ENCODE assay signal across 9 mouse cellular contexts in genomic region chr8:78420101-78420503, GRCm38 (mm10). TPM values are rescaled to one million over a fixed set of nuclear protein-coding genes. Genes with fewer than 3 reads are reported as not detected.
DNase-seq lines count a peak whose midpoint lies in the region; ATAC-seq and TF ChIP-seq lines count a peak whose summit lies in the region.
"Had no signal": no experiment of that assay in that cellular context is flagged by ENCODE, and none has a peak within 500 bp of the region (broad histone marks: within the 10 kb centered on the region; RNA-seq: fewer than 3 reads in every experiment).

No protein-coding gene starts in this region.

- H3K36me3 ChIP-seq in heart, postnatal 0 days (replicated peaks; ENCODE audit: control insufficient read depth, insufficient read depth, low read length), result no peaks in the 10 kb centered on the region
- no peaks in the 10 kb centered on the region for H3K36me3 ChIP-seq in liver, embryonic 14.5 days (replicated peaks; ENCODE audit: control insufficient read depth, insufficient read depth, low read depth)

- H3K27me3 ChIP-seq in heart, postnatal 0 days (ENCODE audit: control insufficient read depth, insufficient read depth, low read length), result peaks cover 41% of the 10 kb centered on the region
- H3K27me3 ChIP-seq in liver, embryonic 14.5 days (ENCODE audit: control insufficient read depth, insufficient read depth, low read length), result peaks cover 14% of the 10 kb centered on the region

- no peak for ATAC-seq in heart, postnatal 0 days (ENCODE audit: insufficient read depth, low read depth)
- no peak for ATAC-seq in liver, embryonic 14.5 days (ENCODE audit: insufficient read depth)
- no peak for ATAC-seq in monocyte, adult 5-6 weeks (replicated peaks; ENCODE audit: insufficient number of reproducible peaks, low FRiP score, low TSS enrichment, poor library complexity, severe bottlenecking)

- H3K4me2 ChIP-seq in heart, postnatal 0 days (ENCODE audit: low read depth, low read length), result peak overlapping the region; percentile 56
- 0 out of 2 replicates have a peak overlapping the region, but pooled peaks have one; percentile 15 for H3K4me2 ChIP-seq in liver, embryonic 14.5 days (ENCODE audit: low read depth)

- H3K27ac ChIP-seq in heart, postnatal 0 days (ENCODE audit: low read depth), result no peak overlapping the region
- no peak overlapping the region for H3K27ac ChIP-seq in liver, embryonic 14.5 days
- H3K27ac ChIP-seq: macrophage had no signal

- no peak for TF ChIP-seq CTCF in heart, postnatal 0 days (IDR thresholded peaks at IDR 0.05; ENCODE audit: low read depth)
- TF ChIP-seq CTCF in liver, embryonic 14.5 days (IDR thresholded peaks at IDR 0.05; ENCODE audit: low read depth), result no peak

- peak; percentile 12 for DNase-seq in kidney, postnatal 14 days
- no peak for DNase-seq in kidney, adult 8-10 months
- DNase-seq in embryo, embryonic 10 days (ENCODE audit: low spot score), result peak; percentile 59
- no peak for DNase-seq in heart, postnatal 0 days (ENCODE audit: low spot score)
- no peak for DNase-seq in liver, embryonic 14.5 days (ENCODE audit: low read depth in 3 of 3, low spot score in 3 of 3)
- DNase-seq in left cerebral cortex, adult 9 months (ENCODE audit: low spot score in 2 of 2), result no peak
- DNase-seq in c-Kit-positive CD71-positive TER-119-positive erythroid progenitor cells, embryonic 14.5 days (ENCODE audit: low spot score), result no peak

- peak overlapping the region; percentile 25 for H3K4me3 ChIP-seq in heart, postnatal 0 days (ENCODE audit: low read depth, low read length)
- no peak overlapping the region for H3K4me3 ChIP-seq in liver, embryonic 14.5 days (ENCODE audit: insufficient read depth in 1 of 2, low read depth in 2 of 2, low read length in 2 of 2)

- H3K9ac ChIP-seq in heart, postnatal 0 days (replicated peaks; ENCODE audit: low read depth, low read length), result no peak overlapping the region
- no peak overlapping the region for H3K9ac ChIP-seq in liver, embryonic 14.5 days (replicated peaks)

- 0% methylated on average over 19 of the region's 19 CpGs for WGBS in heart, postnatal 0 days
- 4% methylated on average over 19 of the region's 19 CpGs for WGBS in liver, embryonic 14.5 days (ENCODE audit: insufficient replicate concordance)

- no peaks in the 10 kb centered on the region for H3K4me1 ChIP-seq in heart, postnatal 0 days (ENCODE audit: control insufficient read depth, insufficient read depth)
- H3K4me1 ChIP-seq in liver, embryonic 14.5 days (replicated peaks; ENCODE audit: control insufficient read depth in 2 of 2, insufficient read depth in 2 of 2, low read length in 1 of 2), result no peaks in the 10 kb centered on the region

- H3K9me3 ChIP-seq in heart, postnatal 0 days (replicated peaks; ENCODE audit: control insufficient read depth, low read length), result no peaks in the 10 kb centered on the region
- H3K9me3 ChIP-seq in liver, embryonic 14.5 days (ENCODE audit: control insufficient read depth, low read length), result no peaks in the 10 kb centered on the region

- TF ChIP-seq EP300 in heart, postnatal 0 days (IDR thresholded peaks at IDR 0.05; ENCODE audit: low read depth), result no peak
- TF ChIP-seq EP300 in liver, embryonic 14.5 days (IDR thresholded peaks at IDR 0.05; ENCODE audit: low read depth), result no peak

RNA-seq across cellular contexts. Expression of gene Pou4f2, which starts 16.3 kb away (rescaled TPM):
- not detected in 2 replicates for total RNA-seq in heart, postnatal 0 days (2014; rRNA removed; ENCODE audit: low replicate concordance)
- polyA plus RNA-seq in heart, postnatal 0 days (2015; fragmentation: Nextera tagmentation; extraction: Ambion mirVana), result not detected in 2 replicates
- 0.06 TPM in 1 of 2 replicates, not detected in the other for polyA plus RNA-seq in liver, embryonic 14.5 days (2012; rRNA removed)
- not detected in 2 replicates for polyA plus RNA-seq in liver, embryonic 14.5 days (2014; fragmentation: Nextera tagmentation; extraction: Ambion mirVana)
- not detected in 3 replicates for total RNA-seq in monocyte, adult 5-6 weeks (2017)
- polyA plus RNA-seq: macrophage had no signal

Comparison
In these comparisons a context has a peak if more than half of its experiments do, and no peak if none do; other contexts are left out.
1. DNase-seq: peak in kidney, postnatal 14 days (single experiment) and embryo, embryonic 10 days (single experiment); none in kidney, adult 8-10 months (0 of 2), heart, postnatal 0 days (single experiment), liver, embryonic 14.5 days (0 of 3), left cerebral cortex, adult 9 months (0 of 2) and c-Kit-positive CD71-positive TER-119-positive erythroid progenitor cells, embryonic 14.5 days (single experiment).